Mouse (Mus musculus): ENCODE data around the gene Terf2. TPM values are rescaled to one million over a fixed set of nuclear protein-coding genes. Genes with fewer than 3 reads are reported as not detected.
"Not testable (repeated sequence)": the region's sequence is repeated elsewhere in the genome, so short reads cannot be mapped to it uniquely, and the experiment has no call there.

Terf2 gene
- total RNA-seq, 2 experiments from 2014 or later = 11.8 to 13.5 TPM

- no peak for DNase-seq
These were observed 39.4 kb downstream of the Terf2 start for GRCm38 (mm10) chr8:107056973-107057369.

DNA sequence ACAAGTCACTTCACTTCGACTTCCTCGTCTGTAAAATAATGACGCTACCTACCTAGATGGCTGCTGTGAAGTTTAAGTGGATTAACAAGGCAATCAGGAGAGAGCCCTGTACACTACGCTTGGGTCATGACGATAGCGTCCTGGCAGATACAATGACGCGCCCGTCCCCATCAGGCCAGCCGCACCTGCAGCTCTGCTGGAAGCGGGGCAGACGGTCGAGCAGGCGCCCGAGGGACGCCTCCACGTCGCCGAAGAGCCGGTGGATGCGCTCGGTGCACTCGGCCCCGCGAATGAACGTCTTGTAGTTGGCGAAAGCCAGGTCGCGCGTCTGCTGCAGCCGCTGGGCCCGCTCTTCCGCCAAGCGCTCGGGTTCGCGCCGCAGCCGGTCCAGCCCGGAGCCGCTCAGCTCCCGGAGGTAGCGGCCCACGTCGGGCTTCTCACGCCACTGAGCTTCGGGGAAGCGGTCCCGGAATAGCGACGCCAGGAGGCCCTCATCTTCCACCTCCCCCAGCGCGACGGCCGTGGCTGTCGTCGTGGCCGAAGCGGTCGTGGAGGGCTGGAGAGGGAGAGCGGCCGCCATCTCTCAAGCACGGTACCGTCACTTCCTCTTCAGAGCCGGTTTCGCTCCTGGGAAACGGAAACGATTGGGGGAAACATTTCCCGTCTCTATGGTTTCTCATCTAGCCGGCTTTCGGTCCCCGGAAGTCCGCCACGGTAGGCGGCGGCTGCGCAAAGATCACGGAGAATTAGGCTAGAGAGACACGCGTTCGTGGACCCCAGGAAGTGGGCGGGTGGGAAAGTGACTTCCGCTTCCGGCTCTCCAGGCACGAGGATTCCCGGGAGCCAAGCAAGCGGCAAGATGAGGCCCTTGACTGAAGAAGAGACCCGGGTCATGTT lies 40.0 kb downstream of the Terf2 start, which contains the start of the genes Cog8 and Nip7:
TSS of gene Cog8 (minus strand) at position 614 of the 897 bp plus-strand sequence.
TSS of gene Nip7 (plus strand) at position 802 of the 897 bp plus-strand sequence.
- DNase-seq = peak; percentile 96 to 98

GRCm38 (mm10) chr8:107052046-107052445 lies 44.3 kb downstream of the Terf2 start:
- no peak for DNase-seq

DNA sequence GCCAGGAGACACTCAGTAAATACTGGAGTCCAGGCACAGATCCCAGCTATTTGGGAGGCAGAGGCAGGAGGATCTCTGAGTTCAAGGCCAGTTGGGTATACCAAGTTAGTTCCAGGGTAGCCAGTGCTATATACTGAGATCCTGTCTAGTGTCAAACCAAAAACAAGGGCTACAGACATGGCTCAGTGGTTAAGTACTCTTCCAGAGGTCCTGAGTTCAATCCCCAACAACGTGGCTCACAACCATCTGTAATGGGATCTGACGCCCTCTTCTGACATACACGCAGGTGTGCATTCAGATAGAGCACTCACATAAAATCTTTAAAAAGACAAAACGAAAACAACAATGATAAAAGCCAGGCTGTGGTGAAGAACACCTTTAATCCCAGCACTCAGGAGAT lies 46.9 kb downstream of the Terf2 start:
- DNase-seq = no peak

DNA sequence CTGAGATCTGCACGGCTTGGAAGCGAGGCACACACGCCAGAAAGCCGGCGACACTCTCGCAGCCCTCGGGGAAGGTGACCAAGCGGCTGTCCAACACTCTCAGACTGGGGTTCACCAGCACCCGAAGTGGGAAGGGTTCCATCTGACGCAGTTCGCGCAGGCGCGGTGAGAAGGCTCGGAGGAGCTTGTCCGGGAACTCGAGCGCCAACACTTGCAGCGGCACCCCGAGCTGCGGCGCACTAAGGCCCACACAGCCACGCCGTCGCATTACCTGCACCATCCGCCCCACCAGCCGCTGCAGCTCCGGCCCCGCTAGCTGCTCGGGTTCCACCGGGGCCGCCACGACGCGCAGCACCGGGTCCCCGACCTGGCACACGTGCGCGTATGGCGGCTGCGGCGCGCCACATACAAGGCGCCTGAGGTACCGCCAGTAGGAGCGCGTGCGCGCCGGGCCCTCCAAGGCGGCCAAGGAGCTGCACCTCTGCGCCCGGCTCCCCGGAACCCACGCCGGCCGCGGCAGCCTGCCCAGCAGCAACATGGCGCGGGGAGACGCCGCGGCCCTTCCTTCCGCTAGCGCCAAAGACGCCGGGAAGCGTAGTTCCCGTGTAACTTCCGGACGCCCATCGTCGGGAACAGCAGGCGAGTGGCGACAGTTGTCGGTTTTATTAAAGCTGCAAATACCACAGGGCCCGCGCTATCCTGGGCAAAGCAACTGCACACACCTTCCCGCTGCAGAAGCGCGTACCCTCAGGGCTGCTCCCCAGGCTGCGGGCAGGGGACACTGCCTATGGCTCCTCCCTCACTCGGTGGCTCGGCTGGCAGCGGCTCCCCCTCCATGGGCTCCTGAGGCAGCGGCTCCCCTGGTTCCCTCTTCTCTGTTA lies 48.0 kb downstream of the Terf2 start, which contains the start of gene Pdf:
TSS of gene Pdf (minus strand) at position 554 of the 881 bp plus-strand sequence.
- DNase-seq = peak; percentile 85 to 88

- DNase-seq = peak in 1 of 2 experiments; percentile 31
These were observed 49.4 kb downstream of the Terf2 start for GRCm38 (mm10) chr8:107046976-107047375.

DNA sequence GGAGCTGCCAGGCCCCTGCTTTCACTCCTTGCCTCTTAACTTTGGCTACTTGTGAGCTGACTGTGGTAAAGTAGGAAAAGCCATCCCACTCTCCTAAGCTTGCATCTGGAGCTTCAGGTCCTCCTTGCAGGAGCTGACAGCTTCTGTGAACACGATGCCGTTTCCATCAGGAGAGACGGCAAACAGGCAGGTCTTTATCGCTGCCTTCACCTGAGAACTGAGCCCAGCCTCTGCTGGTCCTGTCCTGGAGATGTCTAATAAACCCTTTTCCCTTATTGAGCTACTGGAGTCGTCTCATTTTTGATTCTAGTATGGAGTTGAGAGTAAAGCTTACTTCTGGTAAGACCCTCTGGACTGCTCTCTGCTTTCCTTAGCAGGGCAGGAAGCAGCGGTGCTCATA lies 50.9 kb downstream of the Terf2 start:
- no peak for DNase-seq

GRCm38 (mm10) chr8:107040632-107041031 lies 55.7 kb downstream of the Terf2 start:
- DNase-seq = no peak

GRCm38 (mm10) chr8:107036626-107037025 lies 59.7 kb downstream of the Terf2 start:
- peak in 1 of 2 experiments; percentile 24 for DNase-seq

- no peak for DNase-seq
These were observed 60.7 kb downstream of the Terf2 start for GRCm38 (mm10) chr8:107035641-107036040.

DNA sequence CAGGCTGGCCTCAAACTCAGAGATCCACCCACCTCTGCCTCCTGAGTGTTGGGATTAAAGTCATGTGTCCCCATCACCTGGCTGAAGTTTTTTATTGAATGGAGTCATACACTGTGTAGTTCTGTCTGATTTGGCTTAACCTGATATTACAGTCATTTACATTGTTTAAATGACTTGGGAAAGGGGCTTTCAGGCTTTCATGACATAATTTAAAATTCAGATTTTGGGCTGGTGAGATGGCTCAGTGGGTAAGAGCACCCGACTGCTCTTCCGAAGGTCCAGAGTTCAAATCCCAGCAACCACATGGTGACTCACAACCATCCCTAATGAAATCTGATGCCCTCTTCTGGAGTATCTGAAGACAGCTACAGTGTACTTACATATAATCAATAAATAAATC lies 62.7 kb downstream of the Terf2 start:
- DNase-seq = not testable (repeated sequence)

- DNase-seq = peak in 1 of 2 experiments; percentile 27
These were observed 64.7 kb downstream of the Terf2 start for GRCm38 (mm10) chr8:107031577-107032090.

DNA sequence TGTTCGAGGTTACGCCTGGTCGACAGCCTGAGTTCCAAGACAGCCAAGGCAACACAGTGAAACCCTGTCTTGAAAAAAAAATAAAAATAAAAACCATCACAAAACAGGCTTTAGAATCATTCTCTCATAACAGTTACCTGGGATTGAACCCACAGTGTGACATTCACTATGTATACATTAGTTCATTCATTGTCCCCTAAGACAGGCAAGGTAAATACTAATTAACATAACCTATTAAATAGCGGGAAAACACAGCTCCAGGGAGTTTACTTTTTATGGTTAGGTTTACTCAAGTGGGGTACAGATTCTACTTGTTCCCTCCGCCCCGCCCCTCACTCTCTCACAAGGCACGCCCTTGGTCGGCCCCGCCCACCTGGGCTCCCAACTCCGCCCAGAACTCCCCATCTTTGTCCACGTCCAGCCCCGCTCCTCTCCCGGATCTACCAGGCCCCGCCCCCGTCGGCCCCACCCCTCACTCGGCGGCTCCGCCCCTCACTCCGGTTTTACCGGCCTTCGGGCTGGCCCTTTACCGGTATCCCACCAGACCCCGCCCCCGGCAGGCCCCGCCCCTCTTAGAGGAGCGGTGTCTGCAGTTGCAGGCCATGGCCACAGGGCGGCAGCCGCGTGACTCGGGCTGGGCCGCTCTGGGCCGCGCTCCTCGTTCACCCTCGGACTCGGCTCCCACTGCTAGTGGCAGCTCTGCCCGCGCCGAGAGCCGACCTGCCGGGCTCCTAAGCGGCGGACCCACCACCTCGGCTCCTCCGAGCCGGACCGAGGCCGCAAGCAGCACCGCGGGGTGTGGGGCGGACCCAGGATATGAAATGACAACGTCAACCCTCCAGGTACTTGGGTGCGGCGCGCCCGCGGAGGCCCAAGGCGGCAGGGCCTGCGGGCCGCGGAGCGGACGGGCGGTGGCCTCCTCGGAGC lies 65.4 kb downstream of the Terf2 start, which contains the start of gene Vps4a:
TSS of gene Vps4a (plus strand) at position 573 of the 927 bp plus-strand sequence.
- peak; percentile 96 to 98 for DNase-seq

DNA sequence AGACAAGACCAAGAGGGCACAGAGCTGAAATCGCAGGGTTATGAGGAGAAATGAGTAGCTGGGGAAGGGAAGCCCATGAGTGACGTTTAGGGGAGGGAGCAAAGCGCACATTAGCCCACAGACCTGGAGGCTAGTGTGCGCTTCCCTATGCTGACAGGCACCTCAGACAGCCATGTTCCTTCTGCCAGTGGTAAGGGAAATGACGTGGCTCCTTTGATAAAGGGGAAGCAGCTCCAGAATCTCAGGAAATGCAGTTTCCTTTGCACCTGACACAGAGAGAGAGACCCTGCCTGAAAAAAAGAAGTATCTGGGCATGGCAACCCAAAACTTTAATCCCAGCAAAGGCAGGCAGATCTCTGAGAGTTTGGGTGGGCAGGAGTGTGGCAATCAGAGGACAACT lies 66.3 kb downstream of the Terf2 start:
- DNase-seq = no peak

DNA sequence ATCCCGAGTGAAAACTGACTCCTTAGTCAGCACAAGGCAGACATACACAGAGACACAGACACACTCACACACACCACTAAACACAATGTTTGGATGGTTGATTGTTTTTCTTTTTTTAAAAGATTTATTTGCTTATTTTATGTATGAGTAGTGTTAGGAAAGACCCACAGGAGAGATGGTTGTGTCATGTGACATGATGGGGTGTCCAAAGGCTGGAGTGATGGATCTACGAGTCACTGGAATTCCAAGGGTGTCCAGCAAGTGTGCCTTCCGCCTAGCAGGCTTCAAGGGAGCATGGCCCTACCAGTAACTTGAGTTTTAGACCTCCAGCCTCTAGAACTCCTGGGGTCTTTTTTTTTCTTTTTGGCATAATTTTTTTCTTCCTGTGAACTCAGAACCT lies 67.0 kb downstream of the Terf2 start:
- DNase-seq = no peak

DNA sequence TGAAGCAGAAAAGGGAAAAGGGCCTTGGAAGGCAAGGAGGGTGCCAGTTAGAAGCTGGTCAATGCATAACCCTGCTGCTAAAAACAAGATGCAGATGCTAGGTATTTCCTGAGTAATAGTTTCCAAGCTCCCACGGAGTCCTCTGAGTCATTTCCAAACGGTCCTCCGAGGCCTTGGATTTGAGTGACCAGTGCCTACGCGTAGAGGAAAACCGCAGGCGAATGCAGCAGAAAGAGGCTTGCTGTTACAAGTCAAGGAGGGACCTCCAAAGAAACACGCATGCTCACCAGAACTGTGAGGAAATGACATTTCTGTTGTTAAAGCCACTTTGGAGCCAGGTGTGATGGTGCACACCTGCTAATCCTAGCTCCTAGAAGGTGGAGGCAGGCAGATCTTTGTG lies 72.9 kb downstream of the Terf2 start:
- no peak for DNase-seq

Small RNA genes lying within 50 kb of the gene (microRNA-seq; reads per million reads assigned to microRNA genes)
- 0.38 to 3.0 reads per million in 2 experiments for gene Mir7075

Other genes starting within 250 kb of the Terf2 start
- gene Has3, start 226.3 kb downstream of the Terf2 start, total RNA-seq (2021) = under 1 TPM; 0.42 to 0.51 TPM
- gene Utp4, start 202.9 kb downstream of the Terf2 start, total RNA-seq (2021) = 10 to 100 TPM; 21.4 to 22.7 TPM
- 1 to 10 TPM; 9.6 to 9.7 TPM for gene Sntb2, start 160.8 kb downstream of the Terf2 start, total RNA-seq (2021)
- 10 to 100 TPM; 58.7 to 60.0 TPM for gene Vps4a, start 65.3 kb downstream of the Terf2 start, total RNA-seq (2021)
- 10 to 100 TPM; 64.3 to 77.4 TPM for gene Pdf, start 47.9 kb downstream of the Terf2 start, total RNA-seq (2021)
- gene Cog8, start 39.9 kb downstream of the Terf2 start, total RNA-seq (2021) = 10 to 100 TPM; 15.8 to 17.1 TPM
- 10 to 100 TPM; 22.1 to 22.8 TPM for gene Nip7, start 39.7 kb downstream of the Terf2 start, total RNA-seq (2021)
- gene Tmed6, start 30.9 kb downstream of the Terf2 start, total RNA-seq (2021) = not detected
- 10 to 100 TPM; 38.5 to 41.7 TPM for gene Cyb5b, start 54.1 kb upstream of the Terf2 start, total RNA-seq (2021)
- gene Nfat5, start 196.9 kb upstream of the Terf2 start, total RNA-seq (2021) = 10 to 100 TPM; 18.4 to 23.1 TPM

Measured in heart, adult 18-20 months (tissue).